Mouse (Mus musculus) midbrain, embryonic 13.5 days (tissue): ENCODE measurements around the gene Ndufs8. TPM values are rescaled to one million over a fixed set of nuclear protein-coding genes. Genes with fewer than 3 reads are reported as not detected.
A peak's percentile ranks its signal among the peaks of the same experiment; 100 is the strongest.

Experiments
- ATAC-seq: fragments of 200-750 bp; cut with Nextera tagmentation; 2 replicates; pipeline ENCODE4 v1.8.0; 2017; ENCODE audit warnings: mild to moderate bottlenecking, moderate TSS enrichment, moderate library complexity
- H3K27ac ChIP-seq: fragments of 300-500 bp; sonication (generic); 2 replicates; pipeline ENCODE4 v1.5.1; 2015; ENCODE audit warnings: inconsistent platforms, mild to moderate bottlenecking, moderate library complexity
- H3K27me3 ChIP-seq: fragments of 300-500 bp; sonication (generic); 2 replicates; pipeline ENCODE4 v1.6.1; 2015; ENCODE audit warnings: mild to moderate bottlenecking, inconsistent platforms
- H3K36me3 ChIP-seq: fragments of 300-500 bp; sonication (generic); 2 replicates; pipeline ENCODE4 v1.6.1; 2015; ENCODE audit warnings: mild to moderate bottlenecking, inconsistent platforms
- H3K4me1 ChIP-seq: fragments of 300-500 bp; sonication (generic); replicated peaks from 2 replicates; pipeline ENCODE4 v1.6.1; 2015; ENCODE audit warnings: inconsistent platforms
- H3K4me2 ChIP-seq: fragments of 300-500 bp; sonication (generic); replicated peaks from 2 replicates; pipeline ENCODE4 v1.6.1; 2015; ENCODE audit warnings: moderate library complexity, mild to moderate bottlenecking, inconsistent platforms
- H3K4me3 ChIP-seq: fragments of 300-500 bp; sonication (generic); replicated peaks from 2 replicates; pipeline ENCODE4 v1.5.1; 2015; ENCODE audit warnings: mild to moderate bottlenecking, inconsistent platforms
- H3K9ac ChIP-seq: fragments of 300-500 bp; sonication (generic); replicated peaks from 2 replicates; pipeline ENCODE4 v1.6.1; 2015; ENCODE audit warnings: mild to moderate bottlenecking, inconsistent platforms
- H3K9me3 ChIP-seq: fragments of 300-500 bp; sonication (generic); 2 replicates; pipeline ENCODE4 v1.6.1; 2016; ENCODE audit warnings: mild to moderate bottlenecking, inconsistent platforms
- WGBS: fragments of 180-500 bp; shearing (Covaris S2); methylation state at CpG from one replicate; pipeline ENCODE4 v1.1.7; 2015; 5-methylcytosine and 5-hydroxymethylcytosine counted together
- polyA plus RNA-seq: library from polyadenylated mRNA; unstranded; fragments of >200 nt; fragmentation: Nextera tagmentation; extraction: Ambion mirVana; gene quantifications from 2 replicates; pipeline ENCODE4 v1.2.1, GENCODE M21; 2015

The Ndufs8 gene
- polyA plus RNA-seq, 1 experiment from 2014 or later = 232 TPM

DNA sequence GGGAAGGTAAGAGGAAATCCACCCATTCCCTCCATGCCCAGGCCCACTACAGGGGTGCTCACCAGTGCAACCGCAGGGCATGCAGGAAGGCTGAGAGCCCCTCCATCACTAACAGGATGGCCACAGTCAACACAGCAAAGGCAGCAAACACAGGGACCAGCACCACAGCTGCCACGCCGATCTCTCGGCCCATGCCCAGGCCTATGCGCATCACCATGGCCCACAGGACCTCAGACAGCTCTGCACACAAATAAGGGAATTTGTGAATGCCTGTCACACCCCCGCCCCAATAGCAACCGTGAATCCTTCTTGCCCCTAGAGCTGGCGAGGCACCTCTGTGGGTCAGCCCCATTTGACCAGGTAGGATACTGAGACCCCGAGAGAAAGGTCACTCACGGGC lies 16.4 kb downstream of the Ndufs8 start:
- no peak overlapping the region for H3K4me3 ChIP-seq
- WGBS = 92% methylated on average over 10 of the region's 10 CpGs
- peaks cover 60% of the 10 kb centered on the region for H3K36me3 ChIP-seq
- H3K9ac ChIP-seq = no peak overlapping the region
- ATAC-seq = no peak
- no peaks in the 10 kb centered on the region for H3K27me3 ChIP-seq
- H3K4me2 ChIP-seq = no peak overlapping the region
- H3K9me3 ChIP-seq = no peaks in the 10 kb centered on the region
- peaks cover 8% of the 10 kb centered on the region for H3K4me1 ChIP-seq
- peak overlapping the region; percentile 49; the same call in 1 of the 2 replicates for H3K27ac ChIP-seq

DNA sequence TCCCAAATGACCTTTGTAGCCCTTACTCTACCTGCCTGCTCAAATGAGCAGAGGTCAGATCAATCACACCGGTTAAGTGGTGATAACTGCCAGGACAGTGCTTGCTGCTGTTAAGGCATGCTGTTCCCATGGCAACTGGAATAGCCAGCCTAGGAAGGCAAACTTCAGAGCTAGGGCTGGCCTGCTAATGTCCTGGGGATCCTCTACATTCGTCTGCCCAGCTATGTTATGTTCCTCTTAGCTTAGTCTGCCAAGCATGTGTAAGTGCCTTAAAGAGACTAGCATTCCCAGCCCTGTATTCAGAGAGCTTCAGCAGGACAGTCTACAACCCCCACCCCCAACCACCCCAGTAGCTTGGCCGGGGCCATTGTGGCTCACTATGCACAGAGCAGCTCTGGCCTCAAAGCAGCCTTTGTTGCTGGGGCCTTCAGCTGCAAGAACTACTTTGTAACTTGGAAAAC lies 17.4 kb downstream of the Ndufs8 start:
- no peak overlapping the region for H3K4me3 ChIP-seq
- peak overlapping the region; percentile 49 for H3K27ac ChIP-seq
- no peaks in the 10 kb centered on the region for H3K27me3 ChIP-seq
- no peak overlapping the region for H3K4me2 ChIP-seq
- ATAC-seq = peak; percentile 75
- H3K36me3 ChIP-seq = peaks cover 70% of the 10 kb centered on the region
- no peaks in the 10 kb centered on the region for H3K9me3 ChIP-seq
- 13% methylated on average over 3 of the region's 3 CpGs for WGBS
- no peak overlapping the region for H3K9ac ChIP-seq
- peaks cover 8% of the 10 kb centered on the region for H3K4me1 ChIP-seq

DNA sequence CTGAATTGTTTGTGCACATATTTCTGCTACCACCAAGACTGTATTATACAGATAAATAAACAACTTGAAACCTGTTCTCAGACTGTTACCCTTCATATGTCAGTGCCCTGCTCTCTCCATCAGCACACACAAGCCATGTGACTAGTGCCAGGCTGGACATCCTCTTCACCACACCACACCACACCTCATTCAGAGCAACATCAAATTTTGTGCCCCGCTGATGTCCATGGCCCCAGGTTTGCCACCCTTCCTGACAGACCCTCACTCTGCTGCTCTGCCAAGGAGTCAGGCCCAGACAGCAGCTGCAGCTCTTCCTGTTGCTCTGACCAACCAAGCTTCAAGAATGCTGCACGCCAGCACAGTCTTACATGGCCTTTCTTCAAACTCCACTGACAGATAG lies 18.3 kb downstream of the Ndufs8 start:
- WGBS = 90% methylated on average over 2 of the region's 2 CpGs
- Histone ChIP-seq H3K27ac (no peak overlapping the region), H3K4me2 (no peak overlapping the region), H3K9me3 (no peaks in the 10 kb centered on the region), H3K4me1 (peaks cover 8% of the 10 kb centered on the region), H3K9ac (no peak overlapping the region), H3K36me3 (peaks cover 79% of the 10 kb centered on the region), H3K4me3 (no peak overlapping the region), H3K27me3 (no peaks in the 10 kb centered on the region)
- no peak for ATAC-seq

DNA sequence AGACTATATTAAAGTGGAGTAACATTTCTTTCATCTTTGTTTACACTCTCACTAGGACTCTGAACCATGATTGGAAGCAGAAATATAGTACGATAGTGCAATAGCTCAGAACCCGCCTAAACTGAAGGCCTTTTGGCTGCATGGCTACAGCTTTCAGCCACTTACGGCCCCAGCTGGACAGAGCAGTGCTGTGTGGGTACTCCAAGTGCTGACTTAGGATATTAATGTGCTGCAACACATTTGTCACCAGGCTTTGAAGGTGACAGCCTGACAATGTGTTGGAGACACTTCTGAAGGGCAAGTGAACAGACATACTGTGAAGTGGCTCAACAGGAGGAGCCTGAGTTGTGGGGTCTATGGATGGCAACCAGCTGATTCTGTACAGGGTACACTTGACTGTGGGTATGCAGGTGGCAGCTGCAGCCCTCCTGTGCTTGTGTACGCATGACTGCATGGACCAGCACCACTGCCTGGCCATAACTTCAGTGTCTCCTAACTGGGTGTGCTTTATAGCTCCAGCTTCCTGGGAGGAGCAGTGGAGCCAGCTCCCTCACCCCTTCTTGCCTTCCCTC lies 18.9 kb downstream of the Ndufs8 start:
- 91% methylated on average over 4 of the region's 4 CpGs for WGBS

DNA sequence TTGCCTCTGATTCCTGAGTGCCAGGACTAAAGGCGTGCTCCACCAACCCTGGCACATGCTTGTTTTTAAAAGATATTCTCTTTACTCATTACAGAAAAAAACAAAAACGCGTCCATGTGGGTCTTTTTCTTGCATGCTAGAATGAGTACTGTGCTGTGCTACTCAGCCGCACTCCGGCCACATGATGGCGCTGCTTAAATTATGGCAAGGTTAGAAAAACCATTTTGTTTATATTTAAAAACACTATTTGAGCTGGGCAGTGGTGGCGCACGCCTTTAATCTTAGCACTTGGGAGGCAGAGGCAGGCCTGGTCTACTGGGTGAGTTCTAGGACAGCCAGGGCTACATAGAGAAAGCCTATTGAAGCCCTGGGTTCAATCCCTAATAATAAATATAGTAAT lies 22.4 kb downstream of the Ndufs8 start:
- ATAC-seq = no peak

More for the DNA sequence above, 18.9 kb downstream of the Ndufs8 start:
- H3K4me2 ChIP-seq = no peak overlapping the region
- H3K27ac ChIP-seq = no peak overlapping the region
- ATAC-seq = no peak
- peaks cover 86% of the 10 kb centered on the region for H3K36me3 ChIP-seq
- H3K9ac ChIP-seq = no peak overlapping the region
- no peaks in the 10 kb centered on the region for H3K27me3 ChIP-seq
- H3K4me1 ChIP-seq = peaks cover 8% of the 10 kb centered on the region
- H3K9me3 ChIP-seq = no peaks in the 10 kb centered on the region
- H3K4me3 ChIP-seq = no peak overlapping the region

DNA sequence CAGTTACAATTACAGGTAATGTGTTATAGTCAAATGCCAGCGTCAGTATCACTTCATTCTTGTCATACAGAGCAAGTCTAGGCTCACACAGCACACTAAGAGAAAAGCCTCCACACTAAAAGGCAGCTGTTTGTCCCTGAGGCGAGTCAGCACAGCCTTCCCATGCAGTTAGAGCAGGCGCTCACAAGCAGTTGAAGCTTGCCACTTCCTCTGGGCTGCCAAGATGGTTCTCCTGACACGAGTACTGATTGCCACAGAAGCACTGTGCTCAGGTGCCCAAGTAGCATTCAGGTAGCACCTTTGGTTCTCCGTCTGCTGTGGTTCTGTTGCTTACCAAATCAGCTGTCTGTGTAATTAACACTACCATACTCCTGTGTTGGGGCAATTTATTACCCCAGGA lies 23.5 kb downstream of the Ndufs8 start:
- Histone ChIP-seq H3K4me2 (no peak overlapping the region), H3K27me3 (no peaks in the 10 kb centered on the region), H3K4me3 (no peak overlapping the region), H3K27ac (no peak overlapping the region), H3K9ac (no peak overlapping the region), H3K9me3 (no peaks in the 10 kb centered on the region), H3K36me3 (peaks cover 82% of the 10 kb centered on the region), H3K4me1 (no peaks in the 10 kb centered on the region)
- WGBS = 94% methylated on average over 5 of the region's 5 CpGs
- ATAC-seq = no peak

More for the DNA sequence above, 22.4 kb downstream of the Ndufs8 start:
- Histone ChIP-seq H3K36me3 (peaks cover 89% of the 10 kb centered on the region), H3K4me1 (peaks cover 4% of the 10 kb centered on the region), H3K9ac (no peak overlapping the region), H3K4me3 (no peak overlapping the region), H3K27me3 (no peaks in the 10 kb centered on the region), H3K4me2 (no peak overlapping the region), H3K27ac (no peak overlapping the region), H3K9me3 (no peaks in the 10 kb centered on the region)
- WGBS = 86% methylated on average over 8 of the region's 8 CpGs

DNA sequence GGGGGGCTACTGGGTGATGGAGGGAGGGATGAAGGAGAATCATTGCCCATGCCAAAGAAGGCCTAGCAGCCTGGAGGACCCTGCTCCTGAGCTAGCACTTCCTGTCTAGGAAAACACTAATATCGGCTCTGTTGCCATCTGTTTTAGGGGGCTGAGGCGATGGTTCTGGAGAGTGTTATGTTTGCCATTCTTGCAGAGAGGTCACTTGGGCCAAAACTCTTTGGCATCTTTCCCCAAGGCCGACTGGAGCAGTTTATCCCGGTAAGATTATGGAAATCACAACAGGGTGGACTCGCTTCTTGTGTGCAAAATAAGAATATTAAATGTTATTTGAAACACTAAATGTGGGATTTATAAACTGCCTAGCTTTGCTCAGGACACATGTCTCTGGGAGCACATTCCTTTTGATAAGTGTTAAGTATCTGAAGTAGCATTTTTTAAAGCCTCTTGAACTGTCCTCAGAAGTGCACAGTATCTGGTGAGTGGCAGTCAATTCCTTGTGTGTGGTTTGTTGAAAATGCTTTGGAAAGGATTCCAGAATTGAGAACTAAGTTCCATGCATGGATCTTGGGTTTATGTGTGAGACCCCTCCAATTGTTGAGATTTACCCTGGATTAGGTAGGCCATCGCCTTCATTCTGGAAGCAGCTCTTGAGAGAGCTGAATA lies 28.1 kb downstream of the Ndufs8 start:
- H3K9me3 ChIP-seq = no peaks in the 10 kb centered on the region
- no peak for ATAC-seq
- no peaks in the 10 kb centered on the region for H3K4me1 ChIP-seq
- no peak overlapping the region for H3K4me2 ChIP-seq
- WGBS = 86% methylated on average over 6 of the region's 6 CpGs
- H3K9ac ChIP-seq = no peak overlapping the region
- no peak overlapping the region for H3K27ac ChIP-seq
- no peak overlapping the region for H3K4me3 ChIP-seq
- H3K36me3 ChIP-seq = peaks cover 36% of the 10 kb centered on the region
- no peaks in the 10 kb centered on the region for H3K27me3 ChIP-seq

DNA sequence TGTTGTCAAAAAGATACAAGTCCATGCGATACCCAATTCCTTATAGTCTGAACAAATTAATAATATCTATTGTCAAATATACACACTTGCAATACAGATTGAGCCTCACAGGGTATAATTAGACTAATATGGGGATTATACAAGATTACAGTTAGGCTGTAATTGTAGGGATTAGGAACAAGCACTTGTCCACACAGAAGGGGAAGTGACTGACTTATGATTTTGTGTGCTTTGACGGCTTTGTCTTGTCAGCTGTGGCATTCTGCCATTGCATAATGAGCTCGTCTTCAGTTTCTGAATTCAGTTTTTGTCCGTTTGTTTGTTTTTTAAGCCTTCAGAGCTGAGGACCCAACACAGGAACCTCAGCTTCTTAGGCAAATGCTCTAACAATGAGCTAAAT lies 30.4 kb downstream of the Ndufs8 start:
- Histone ChIP-seq H3K27me3 (no peaks in the 10 kb centered on the region), H3K27ac (no peak overlapping the region), H3K4me2 (no peak overlapping the region), H3K36me3 (peaks cover 22% of the 10 kb centered on the region), H3K9me3 (no peaks in the 10 kb centered on the region), H3K9ac (no peak overlapping the region), H3K4me3 (no peak overlapping the region), H3K4me1 (no peaks in the 10 kb centered on the region)
- no peak for ATAC-seq
- 69% methylated on average over 4 of the region's 4 CpGs for WGBS

DNA sequence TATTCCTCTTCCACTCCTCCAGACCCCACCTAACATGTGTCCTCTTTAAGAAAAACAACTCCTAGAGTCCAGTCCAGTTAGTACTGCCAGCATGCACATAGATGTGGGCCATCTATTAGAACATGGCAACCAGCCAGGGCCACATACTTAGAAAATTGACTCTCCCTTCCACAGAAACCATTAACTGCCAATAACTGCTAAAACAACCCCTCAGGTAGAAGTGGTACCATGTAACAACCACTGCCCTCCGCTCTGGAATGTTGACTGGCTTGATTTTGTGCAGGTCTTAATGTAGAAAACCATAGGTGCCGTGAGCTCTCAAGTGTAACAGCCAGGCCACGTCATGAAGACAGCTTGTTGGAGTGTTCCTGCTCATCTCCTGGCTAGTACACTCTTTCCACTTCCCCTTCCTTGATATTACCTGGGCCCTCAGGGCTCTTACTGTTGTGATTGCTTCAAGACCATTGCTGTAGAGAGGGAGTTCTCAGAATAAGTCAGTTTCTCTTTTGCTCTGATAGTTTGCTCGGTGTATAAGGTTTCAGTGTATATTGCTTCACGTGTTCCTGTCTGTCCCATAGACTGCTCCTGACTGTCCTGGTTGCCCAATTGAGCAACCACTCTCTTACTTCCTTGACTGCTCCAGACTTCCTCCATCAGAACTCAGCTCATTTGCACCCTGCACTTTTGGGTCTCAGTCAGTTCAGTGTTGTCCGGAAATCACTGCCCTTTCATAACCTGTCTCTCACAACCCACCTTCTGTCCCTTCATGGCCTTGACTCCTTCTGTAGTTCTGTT lies 32.3 kb downstream of the Ndufs8 start:
- WGBS = 97% methylated on average over 6 of the region's 6 CpGs
- no peaks in the 10 kb centered on the region for H3K4me1 ChIP-seq
- no peak overlapping the region for H3K9ac ChIP-seq
- ATAC-seq = no peak
- no peaks in the 10 kb centered on the region for H3K9me3 ChIP-seq
- H3K27me3 ChIP-seq = no peaks in the 10 kb centered on the region
- H3K36me3 ChIP-seq = peaks cover 8% of the 10 kb centered on the region
- H3K4me2 ChIP-seq = no peak overlapping the region
- H3K4me3 ChIP-seq = no peak overlapping the region
- no peak overlapping the region for H3K27ac ChIP-seq

DNA sequence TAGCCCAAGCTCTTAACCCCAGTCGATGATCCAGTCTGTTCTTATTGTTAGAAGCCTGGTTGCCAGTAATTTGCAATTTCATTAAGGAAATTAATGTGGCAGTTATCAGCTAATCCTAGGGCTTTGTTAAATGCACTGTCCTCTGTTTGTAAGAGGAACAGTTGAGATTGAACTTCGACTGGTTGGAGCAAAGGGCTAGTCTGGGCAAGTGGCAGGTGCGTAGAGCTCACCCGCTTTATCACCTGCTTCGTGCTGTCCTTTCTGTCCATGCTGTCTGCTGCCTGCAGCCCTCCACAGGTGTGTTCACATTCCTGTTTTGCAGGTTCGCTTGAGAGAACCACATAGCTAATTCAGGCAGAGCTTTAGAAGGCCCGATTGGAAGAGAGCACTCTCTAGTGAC lies 37.5 kb downstream of the Ndufs8 start:
- no peak overlapping the region for H3K4me3 ChIP-seq
- peaks cover 3% of the 10 kb centered on the region; the same call in 1 of the 2 replicates for H3K36me3 ChIP-seq
- H3K9me3 ChIP-seq = no peaks in the 10 kb centered on the region
- ATAC-seq = no peak
- 88% methylated on average over 7 of the region's 7 CpGs for WGBS
- no peak overlapping the region for H3K4me2 ChIP-seq
- no peak overlapping the region for H3K27ac ChIP-seq
- H3K27me3 ChIP-seq = no peaks in the 10 kb centered on the region
- 0 out of 2 replicates have a peak, but pooled peaks cover 3% of the 10 kb centered on the region for H3K4me1 ChIP-seq
- no peak overlapping the region for H3K9ac ChIP-seq

DNA sequence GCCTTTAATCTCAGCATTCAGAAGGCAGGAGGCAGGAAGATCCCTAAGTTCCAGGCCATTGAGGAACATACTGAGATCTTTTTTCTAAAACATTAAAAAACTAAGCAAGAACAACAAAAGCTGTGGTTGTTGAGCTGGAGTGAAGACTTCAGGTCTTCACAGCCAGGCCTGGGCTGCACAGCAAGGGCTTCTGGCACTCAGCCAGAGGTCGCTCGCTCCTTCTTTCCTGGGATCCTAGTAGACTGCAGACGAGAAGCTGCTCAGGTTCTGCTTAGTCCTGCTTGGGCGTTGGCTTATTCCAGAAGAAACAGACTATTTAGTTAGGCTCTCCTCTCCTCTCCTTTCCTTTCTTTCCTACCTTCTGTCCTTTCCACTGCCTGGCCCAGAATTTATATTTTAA lies 40.2 kb downstream of the Ndufs8 start:
- ATAC-seq = no peak
- Histone ChIP-seq H3K9me3 (no peaks in the 10 kb centered on the region), H3K4me3 (no peak overlapping the region), H3K4me1 (0 out of 2 replicates have a peak, but pooled peaks cover 3% of the 10 kb centered on the region), H3K36me3 (peaks cover 3% of the 10 kb centered on the region; the same call in 1 of the 2 replicates), H3K27me3 (no peaks in the 10 kb centered on the region), H3K9ac (no peak overlapping the region), H3K27ac (no peak overlapping the region), H3K4me2 (no peak overlapping the region)
- 73% methylated on average over 4 of the region's 4 CpGs for WGBS

DNA sequence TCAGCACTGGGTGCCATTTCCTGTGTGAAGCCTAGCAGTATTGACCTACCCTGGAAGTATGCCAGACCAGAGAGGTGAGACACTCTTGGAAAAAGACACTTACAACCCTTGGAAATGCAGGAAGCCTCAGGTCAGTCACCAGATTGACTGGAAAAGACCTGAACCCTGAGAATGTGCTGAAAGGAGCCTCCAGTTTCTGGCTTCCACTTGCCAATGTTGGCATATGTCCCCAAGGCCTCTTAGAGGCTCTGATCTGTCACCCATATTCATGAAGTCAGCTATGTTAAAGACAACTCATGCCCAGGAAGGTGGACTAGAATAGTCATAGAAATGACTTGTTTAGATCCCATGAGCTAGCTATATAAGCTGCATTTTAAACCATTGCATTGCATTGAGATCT lies 41.1 kb downstream of the Ndufs8 start:
- no peaks in the 10 kb centered on the region for H3K27me3 ChIP-seq
- no peak for ATAC-seq
- no peak overlapping the region for H3K9ac ChIP-seq
- no peak overlapping the region for H3K4me3 ChIP-seq
- no peaks in the 10 kb centered on the region for H3K9me3 ChIP-seq
- H3K4me2 ChIP-seq = no peak overlapping the region
- H3K4me1 ChIP-seq = 0 out of 2 replicates have a peak, but pooled peaks cover 3% of the 10 kb centered on the region
- H3K36me3 ChIP-seq = peaks cover 7% of the 10 kb centered on the region; the same call in 1 of the 2 replicates
- no peak overlapping the region for H3K27ac ChIP-seq
